Mouse (Mus musculus): ENCODE results near the gene Acot5. TPM values are rescaled to one million over a fixed set of nuclear protein-coding genes. Genes with fewer than 3 reads are reported as not detected.
A peak's percentile ranks its signal among the peaks of the same experiment; 100 is the strongest.
"Not testable (repeated sequence)": the region's sequence is repeated elsewhere in the genome, so short reads cannot be mapped to it uniquely, and the experiment has no call there.

The Acot5 gene
- total and polyA plus RNA-seq, 2 experiments from 2014 or later: 1.1 to 2.0 TPM

DNA sequence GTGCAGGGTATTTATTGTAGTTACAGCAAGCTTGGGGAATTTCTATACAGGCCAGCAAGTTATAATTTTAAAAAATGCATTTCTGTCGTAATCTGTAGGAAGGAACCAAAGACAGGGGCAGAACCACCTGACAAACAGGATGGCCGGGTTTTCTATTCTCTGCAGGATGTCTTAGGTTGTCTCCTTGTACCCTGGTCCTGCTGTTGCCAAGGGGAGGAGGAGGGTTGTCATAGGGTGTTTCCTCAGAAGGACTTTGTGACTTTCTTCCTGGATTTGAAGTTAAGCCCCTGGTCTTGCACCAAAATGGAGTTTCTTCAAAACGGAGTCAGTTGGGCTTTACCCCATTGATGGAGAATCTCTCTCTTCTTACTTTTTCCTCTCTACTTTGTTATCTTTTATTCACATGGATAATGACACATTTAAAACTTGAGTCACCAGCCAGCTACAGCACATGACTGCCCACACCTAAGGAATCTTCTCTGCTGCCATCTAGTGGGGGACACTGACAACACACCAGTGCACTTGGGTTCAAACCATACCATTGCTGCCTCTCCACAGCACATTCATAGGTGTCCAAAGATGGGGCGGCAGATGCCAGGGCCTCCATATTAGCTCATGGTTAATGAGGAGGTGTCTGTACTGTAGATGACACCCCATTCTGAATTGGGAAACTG, 38.3 kb upstream of the Acot5 start:
- no peak overlapping the region for H3K4me2 ChIP-seq (ENCODE audit: low read depth, low read length, poor library complexity, severe bottlenecking)
- no peaks in the 10 kb centered on the region for H3K36me3 ChIP-seq (ENCODE audit: insufficient read depth, low read length)
- H3K9ac ChIP-seq (replicated peaks; ENCODE audit: low read length, poor library complexity, severe bottlenecking): no peak overlapping the region
- DNase-seq (ENCODE audit: low spot score) (peak; percentile 76), ATAC-seq (ENCODE audit: low FRiP score) (no peak)
- no peaks in the 10 kb centered on the region for H3K27me3 ChIP-seq (ENCODE audit: insufficient read depth, low read length)
- no peak overlapping the region for H3K4me3 ChIP-seq (ENCODE audit: low read depth, low read length)
- H3K27ac ChIP-seq (ENCODE audit: low read depth, low read length): no peak overlapping the region
- H3K9me3 ChIP-seq (ENCODE audit: low read length): no peaks in the 10 kb centered on the region
- no peaks in the 10 kb centered on the region for H3K4me1 ChIP-seq (ENCODE audit: insufficient read depth, low read length)
- 65% methylated on average over 4 of the region's 4 CpGs for WGBS
- TF ChIP-seq CTCF (IDR thresholded peaks at IDR 0.05): peak; percentile 89

DNA sequence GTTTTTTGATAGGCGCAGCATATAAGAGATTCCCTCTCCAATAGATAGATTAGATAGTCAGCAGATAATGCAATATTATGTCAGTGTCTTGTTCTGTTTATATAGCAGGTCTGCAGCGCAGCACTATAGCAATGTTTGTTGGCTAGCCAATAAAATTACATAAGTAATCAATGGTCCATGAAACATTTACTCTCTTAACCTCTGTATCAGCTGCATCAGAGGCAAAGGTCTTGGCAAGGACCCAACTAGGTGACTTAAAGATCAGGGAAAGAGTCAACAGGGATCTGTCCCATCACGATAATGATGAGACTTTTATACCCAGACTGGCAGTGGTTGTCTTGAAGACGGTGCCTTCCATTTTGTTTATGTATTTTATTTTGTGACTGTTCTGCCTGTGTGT, 36.3 kb upstream of the Acot5 start:
- no peaks in the 10 kb centered on the region for H3K36me3 ChIP-seq (ENCODE audit: insufficient read depth, low read length)
- DNase-seq (ENCODE audit: low spot score) (no peak), ATAC-seq (ENCODE audit: low FRiP score) (no peak)
- no peaks in the 10 kb centered on the region for H3K27me3 ChIP-seq (ENCODE audit: insufficient read depth, low read length)
- no peak overlapping the region for H3K27ac ChIP-seq (ENCODE audit: low read depth, low read length)
- no peak overlapping the region for H3K4me3 ChIP-seq (ENCODE audit: low read depth, low read length)
- no peak overlapping the region for H3K4me2 ChIP-seq (ENCODE audit: low read depth, low read length, poor library complexity, severe bottlenecking)
- 92% methylated on average over 4 of the region's 4 CpGs for WGBS
- H3K9ac ChIP-seq (replicated peaks; ENCODE audit: low read length, poor library complexity, severe bottlenecking): no peak overlapping the region
- 0 out of 2 replicates have a peak, but pooled peaks cover 3% of the 10 kb centered on the region for H3K4me1 ChIP-seq (ENCODE audit: insufficient read depth, low read length)
- TF ChIP-seq CTCF (IDR thresholded peaks at IDR 0.05): no peak
- no peaks in the 10 kb centered on the region for H3K9me3 ChIP-seq (ENCODE audit: low read length)

GRCm38 (mm10) chr12:84033302-84033701, 35.8 kb upstream of the Acot5 start:
- not testable (repeated sequence) for ATAC-seq (ENCODE audit: low FRiP score); H3K27me3 ChIP-seq (ENCODE audit: insufficient read depth, low read length); H3K4me2 ChIP-seq (ENCODE audit: low read depth, low read length, poor library complexity, severe bottlenecking); H3K36me3 ChIP-seq (ENCODE audit: insufficient read depth, low read length); H3K4me3 ChIP-seq (ENCODE audit: low read depth, low read length); H3K9me3 ChIP-seq (ENCODE audit: low read length); H3K27ac ChIP-seq (ENCODE audit: low read depth, low read length); DNase-seq (ENCODE audit: low spot score); H3K4me1 ChIP-seq (ENCODE audit: insufficient read depth, low read length); H3K9ac ChIP-seq (replicated peaks; ENCODE audit: low read length, poor library complexity, severe bottlenecking)
- 83% methylated on average over 2 of the region's 2 CpGs for WGBS

GRCm38 (mm10) chr12:84034108-84034507, 35.0 kb upstream of the Acot5 start:
- no peak overlapping the region for H3K4me3 ChIP-seq (ENCODE audit: low read depth, low read length)
- H3K36me3 ChIP-seq (ENCODE audit: insufficient read depth, low read length): no peaks in the 10 kb centered on the region
- H3K9me3 ChIP-seq (ENCODE audit: low read length): no peaks in the 10 kb centered on the region
- DNase-seq (ENCODE audit: low spot score) (no peak), ATAC-seq (ENCODE audit: low FRiP score) (no peak)
- H3K4me1 ChIP-seq (ENCODE audit: insufficient read depth, low read length): 0 out of 2 replicates have a peak, but pooled peaks cover 3% of the 10 kb centered on the region
- TF ChIP-seq CTCF (IDR thresholded peaks at IDR 0.05): no peak
- 75% methylated on average over 4 of the region's 4 CpGs for WGBS
- no peak overlapping the region for H3K27ac ChIP-seq (ENCODE audit: low read depth, low read length)
- H3K9ac ChIP-seq (replicated peaks; ENCODE audit: low read length, poor library complexity, severe bottlenecking): no peak overlapping the region
- no peak overlapping the region for H3K4me2 ChIP-seq (ENCODE audit: low read depth, low read length, poor library complexity, severe bottlenecking)
- H3K27me3 ChIP-seq (ENCODE audit: insufficient read depth, low read length): no peaks in the 10 kb centered on the region

GRCm38 (mm10) chr12:84038241-84038640, 30.9 kb upstream of the Acot5 start, which contains the start of gene Acot4:
Gene Acot4, plus strand, starts transcription at chr12:84038379.
- Histone ChIP-seq H3K4me3 (ENCODE audit: low read depth, low read length) (peak within 1 kb of the TSS; percentile 44), H3K4me2 (ENCODE audit: low read depth, low read length, poor library complexity, severe bottlenecking) (peak within 1 kb of the TSS; percentile 58), H3K9ac (replicated peaks; ENCODE audit: low read length, poor library complexity, severe bottlenecking) (peak within 1 kb of the TSS; percentile 52)
- not testable (repeated sequence) for H3K27ac ChIP-seq (ENCODE audit: low read depth, low read length); H3K36me3 ChIP-seq (ENCODE audit: insufficient read depth, low read length); H3K4me1 ChIP-seq (ENCODE audit: insufficient read depth, low read length); DNase-seq (ENCODE audit: low spot score); H3K27me3 ChIP-seq (ENCODE audit: insufficient read depth, low read length); H3K9me3 ChIP-seq (ENCODE audit: low read length)
- peak; percentile 52; the same call in 1 of the 2 replicates for ATAC-seq (ENCODE audit: low FRiP score)
- 6% methylated on average over 27 of the region's 32 CpGs for WGBS

- ATAC-seq (ENCODE audit: low FRiP score): peak; percentile 63; the same call in 1 of the 2 replicates
- 1% methylated on average over 38 of the region's 39 CpGs for WGBS
These were observed 30.4 kb upstream of the Acot5 start, which contains the start of gene Gm49366 for GRCm38 (mm10) chr12:84038691-84039111. Gene Gm49366, plus strand, starts transcription at chr12:84038935.

More at GRCm38 (mm10) chr12:84038691-84039111, 30.4 kb upstream of the Acot5 start, which contains the start of gene Gm49366:
- not testable (repeated sequence) for H3K27me3 ChIP-seq (ENCODE audit: insufficient read depth, low read length); H3K4me1 ChIP-seq (ENCODE audit: insufficient read depth, low read length); H3K27ac ChIP-seq (ENCODE audit: low read depth, low read length); H3K36me3 ChIP-seq (ENCODE audit: insufficient read depth, low read length); H3K9me3 ChIP-seq (ENCODE audit: low read length)
- H3K4me2 ChIP-seq (ENCODE audit: low read depth, low read length, poor library complexity, severe bottlenecking): peak within 1 kb of the TSS; percentile 58
- peak; percentile 42 for DNase-seq (ENCODE audit: low spot score)
- H3K9ac ChIP-seq (replicated peaks; ENCODE audit: low read length, poor library complexity, severe bottlenecking): peak within 1 kb of the TSS; percentile 52
- H3K4me3 ChIP-seq (ENCODE audit: low read depth, low read length): peak within 1 kb of the TSS; percentile 44
